Mouse (Mus musculus) bone marrow, adult 2 months (tissue): ENCODE results near the gene Selenos.

Experiments used
- CTCF ChIP-seq: fragments of 200-500 bp; IDR thresholded peaks from 2 replicates; pipeline ENCODE4 v1.5.1; 2011; ENCODE audit warnings: low read length, control low read depth; ENCODE audit not compliant: control insufficient read depth, insufficient read depth
- POLR2A ChIP-seq: fragments of 200-500 bp; IDR thresholded peaks from 2 replicates; pipeline ENCODE4 v1.6.1; 2011; ENCODE audit warnings: low read depth, mild to moderate bottlenecking, control low read depth, low read length, borderline replicate concordance; ENCODE audit not compliant: control insufficient read depth

DNA sequence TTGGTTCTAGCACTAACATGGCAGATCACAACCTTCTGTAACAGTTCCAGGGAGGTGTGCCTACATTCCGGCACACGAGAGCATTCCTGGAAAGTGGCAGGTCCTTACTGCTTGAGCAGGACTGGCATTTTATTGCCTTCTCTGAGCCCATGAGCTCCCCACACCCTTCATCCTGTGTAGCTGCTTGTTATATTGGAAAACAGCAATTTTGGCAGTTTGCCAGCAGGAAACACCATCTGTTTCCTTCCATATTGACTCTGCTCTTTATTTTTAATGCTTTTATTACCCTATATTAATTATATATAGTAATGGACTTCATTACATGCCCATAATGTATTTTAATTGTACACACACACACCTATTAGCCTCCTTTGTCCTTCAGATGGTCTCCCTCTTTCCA, 3.0 kb upstream of the Selenos start:
- TF ChIP-seq CTCF (no peak), POLR2A (no peak)
